Mouse (Mus musculus): ENCODE data around the gene Zfp706. TPM values are rescaled to one million over a fixed set of nuclear protein-coding genes. Genes with fewer than 3 reads are reported as not detected.

Zfp706 gene
- polyA plus RNA-seq, 1 experiment from 2014 or later, result 685 TPM

- Histone ChIP-seq H3K9me3 (no peaks in the 10 kb centered on the region), H3K4me2 (replicated peaks) (no peak overlapping the region), H3K27me3 (replicated peaks) (no peaks in the 10 kb centered on the region), H3K36me3 (no peaks in the 10 kb centered on the region), H3K4me3 (replicated peaks) (no peak overlapping the region), H3K9ac (no peak overlapping the region), H3K27ac (no peak overlapping the region), H3K4me1 (replicated peaks) (peaks cover 11% of the 10 kb centered on the region)
- ATAC-seq, result peak; percentile 53; the same call in 1 of the 2 replicates
- 46% methylated on average over 6 of the region's 6 CpGs for WGBS
Observed at GRCm38 (mm10) chr15:36974614-36975255, 32.8 kb downstream of the Zfp706 start.

GRCm38 (mm10) chr15:36973714-36974113, 33.9 kb downstream of the Zfp706 start:
- no peaks in the 10 kb centered on the region for H3K36me3 ChIP-seq
- H3K27me3 ChIP-seq (replicated peaks), result no peaks in the 10 kb centered on the region
- whole genome bisulfite sequencing, result 63% methylated on average over 7 of the region's 7 CpGs
- H3K4me2 ChIP-seq (replicated peaks), result no peak overlapping the region
- no peak overlapping the region for H3K27ac ChIP-seq
- no peaks in the 10 kb centered on the region for H3K9me3 ChIP-seq
- ATAC-seq, result 0 out of 2 replicates have a peak, but pooled peaks have one; percentile 15
- H3K4me3 ChIP-seq (replicated peaks), result no peak overlapping the region
- H3K4me1 ChIP-seq (replicated peaks), result 0 out of 2 replicates have a peak, but pooled peaks cover 6% of the 10 kb centered on the region
- H3K9ac ChIP-seq, result no peak overlapping the region

GRCm38 (mm10) chr15:36973290-36973689, 34.3 kb downstream of the Zfp706 start:
- Histone ChIP-seq H3K27ac (no peak overlapping the region), H3K9me3 (no peaks in the 10 kb centered on the region), H3K4me1 (replicated peaks) (0 out of 2 replicates have a peak, but pooled peaks cover 6% of the 10 kb centered on the region), H3K4me2 (replicated peaks) (no peak overlapping the region), H3K27me3 (replicated peaks) (no peaks in the 10 kb centered on the region), H3K9ac (no peak overlapping the region), H3K36me3 (no peaks in the 10 kb centered on the region), H3K4me3 (replicated peaks) (no peak overlapping the region)
- ATAC-seq, result no peak
- WGBS, result 71% methylated on average over 6 of the region's 6 CpGs

- 88% methylated on average over 5 of the region's 5 CpGs for WGBS
- Histone ChIP-seq H3K9ac (no peak overlapping the region), H3K27ac (no peak overlapping the region), H3K4me1 (replicated peaks) (peaks cover 16% of the 10 kb centered on the region), H3K27me3 (replicated peaks) (no peaks in the 10 kb centered on the region), H3K36me3 (no peaks in the 10 kb centered on the region), H3K4me2 (replicated peaks) (no peak overlapping the region), H3K4me3 (replicated peaks) (no peak overlapping the region), H3K9me3 (no peaks in the 10 kb centered on the region)
- ATAC-seq, result no peak
Observed at GRCm38 (mm10) chr15:36969794-36970193, 37.8 kb downstream of the Zfp706 start.

- Histone ChIP-seq H3K9ac (no peak overlapping the region), H3K4me3 (replicated peaks) (no peak overlapping the region), H3K9me3 (no peaks in the 10 kb centered on the region), H3K4me1 (replicated peaks) (peaks cover 11% of the 10 kb centered on the region), H3K27ac (no peak overlapping the region), H3K36me3 (no peaks in the 10 kb centered on the region), H3K27me3 (replicated peaks) (no peaks in the 10 kb centered on the region), H3K4me2 (replicated peaks) (peak overlapping the region; percentile 44; the same call in 1 of the 2 replicates)
- ATAC-seq, result peak; percentile 16; the same call in 1 of the 2 replicates
- 47% methylated on average over 1 of the region's 1 CpGs for WGBS
Observed at GRCm38 (mm10) chr15:36968295-36968694, 39.3 kb downstream of the Zfp706 start.

- no peak overlapping the region for H3K27ac ChIP-seq
- no peak overlapping the region for H3K4me3 ChIP-seq (replicated peaks)
- no peak overlapping the region for H3K9ac ChIP-seq
Observed at GRCm38 (mm10) chr15:36967381-36968211, 40.0 kb downstream of the Zfp706 start.

GRCm38 (mm10) chr15:36966940-36967339, 40.6 kb downstream of the Zfp706 start:
- Histone ChIP-seq H3K27ac (0 out of 2 replicates have a peak overlapping the region, but pooled peaks have one; percentile 22), H3K4me2 (replicated peaks) (peak overlapping the region; percentile 44), H3K4me1 (replicated peaks) (peaks cover 11% of the 10 kb centered on the region), H3K36me3 (no peaks in the 10 kb centered on the region), H3K9ac (no peak overlapping the region), H3K27me3 (replicated peaks) (no peaks in the 10 kb centered on the region), H3K9me3 (no peaks in the 10 kb centered on the region), H3K4me3 (replicated peaks) (no peak overlapping the region)
- WGBS, result 43% methylated on average over 7 of the region's 7 CpGs
- peak; percentile 35; the same call in 1 of the 2 replicates for ATAC-seq

More at GRCm38 (mm10) chr15:36967381-36968211, 40.0 kb downstream of the Zfp706 start:
- ATAC-seq, result peak; percentile 69
- WGBS, result 36% methylated on average over 24 of the region's 24 CpGs
- Histone ChIP-seq H3K36me3 (no peaks in the 10 kb centered on the region), H3K27me3 (replicated peaks) (no peaks in the 10 kb centered on the region), H3K4me1 (replicated peaks) (peaks cover 11% of the 10 kb centered on the region), H3K4me2 (replicated peaks) (peak overlapping the region; percentile 44), H3K9me3 (no peaks in the 10 kb centered on the region)

- H3K4me3 ChIP-seq (replicated peaks), result no peak overlapping the region
- peaks cover 11% of the 10 kb centered on the region for H3K4me1 ChIP-seq (replicated peaks)
- no peaks in the 10 kb centered on the region for H3K9me3 ChIP-seq
- no peak overlapping the region for H3K9ac ChIP-seq
- H3K27ac ChIP-seq, result no peak overlapping the region
- 75% methylated on average over 2 of the region's 2 CpGs for WGBS
- no peaks in the 10 kb centered on the region for H3K36me3 ChIP-seq
- no peak for ATAC-seq
- H3K4me2 ChIP-seq (replicated peaks), result no peak overlapping the region
- no peaks in the 10 kb centered on the region for H3K27me3 ChIP-seq (replicated peaks)
Observed at GRCm38 (mm10) chr15:36966466-36966865, 41.1 kb downstream of the Zfp706 start.

GRCm38 (mm10) chr15:36965743-36966142, 41.8 kb downstream of the Zfp706 start:
- no peak overlapping the region for H3K27ac ChIP-seq
- no peak overlapping the region for H3K9ac ChIP-seq
- H3K36me3 ChIP-seq, result no peaks in the 10 kb centered on the region
- H3K4me2 ChIP-seq (replicated peaks), result no peak overlapping the region
- H3K4me3 ChIP-seq (replicated peaks), result no peak overlapping the region
- ATAC-seq, result no peak
- no peaks in the 10 kb centered on the region for H3K9me3 ChIP-seq
- peaks cover 14% of the 10 kb centered on the region for H3K4me1 ChIP-seq (replicated peaks)
- H3K27me3 ChIP-seq (replicated peaks), result no peaks in the 10 kb centered on the region
- 76% methylated on average over 4 of the region's 4 CpGs for WGBS

GRCm38 (mm10) chr15:36962931-36963330, 44.6 kb downstream of the Zfp706 start:
- 87% methylated on average over 6 of the region's 6 CpGs for WGBS
- Histone ChIP-seq H3K27ac (no peak overlapping the region), H3K27me3 (replicated peaks) (no peaks in the 10 kb centered on the region), H3K9me3 (no peaks in the 10 kb centered on the region), H3K36me3 (no peaks in the 10 kb centered on the region), H3K4me3 (replicated peaks) (no peak overlapping the region), H3K9ac (no peak overlapping the region), H3K4me2 (replicated peaks) (no peak overlapping the region), H3K4me1 (replicated peaks) (peaks cover 19% of the 10 kb centered on the region)
- no peak for ATAC-seq

- no peaks in the 10 kb centered on the region for H3K36me3 ChIP-seq
- H3K9me3 ChIP-seq, result no peaks in the 10 kb centered on the region
- H3K4me1 ChIP-seq (replicated peaks), result peaks cover 9% of the 10 kb centered on the region; the same call in 1 of the 2 replicates
- no peaks in the 10 kb centered on the region for H3K27me3 ChIP-seq (replicated peaks)
- no peak overlapping the region for H3K4me2 ChIP-seq (replicated peaks)
- no peak overlapping the region for H3K27ac ChIP-seq
- H3K9ac ChIP-seq, result no peak overlapping the region
- no peak overlapping the region for H3K4me3 ChIP-seq (replicated peaks)
- 73% methylated on average over 4 of the region's 4 CpGs for WGBS
- 0 out of 2 replicates have a peak, but pooled peaks have one; percentile 18 for ATAC-seq
Observed at GRCm38 (mm10) chr15:36960876-36961237, 46.7 kb downstream of the Zfp706 start.

Measured in intestine, embryonic 15.5 days (tissue).